Mouse (Mus musculus) CD8-positive naive resting alpha-beta T cell, adult 2 months (primary cell): Measurements from ENCODE around the gene Elane.

Experiments used
- DNase-seq, 2 experiments: peaks; one replicate each; pipeline ENCODE4 v3.0.0; 2022; ENCODE audit warnings: low read depth in 2 of 2, low spot score in 2 of 2

Elane gene

GRCm38 (mm10) chr10:79914131-79914947 lies 28.3 kb downstream of the Elane start:
- no peak for DNase-seq

GRCm38 (mm10) chr10:79914948-79915596 lies 29.0 kb downstream of the Elane start:
- no peak for DNase-seq

GRCm38 (mm10) chr10:79916081-79916480 lies 30.0 kb downstream of the Elane start:
- no peak for DNase-seq

GRCm38 (mm10) chr10:79916808-79917531 lies 30.9 kb downstream of the Elane start, which contains the start of gene Kiss1r:
TSS of gene Kiss1r (plus strand) at chr10:79916971.
- peak in 1 of 2 experiments; percentile 70 for DNase-seq

- DNase-seq, result no peak
Measured at GRCm38 (mm10) chr10:79917532-79918100, 31.6 kb downstream of the Elane start.

- no peak for DNase-seq
Measured at GRCm38 (mm10) chr10:79918231-79919078, 32.4 kb downstream of the Elane start.

- DNase-seq, result no peak
Measured at GRCm38 (mm10) chr10:79919251-79919849, 33.3 kb downstream of the Elane start.

- no peak for DNase-seq
Measured at GRCm38 (mm10) chr10:79920056-79920890, 34.2 kb downstream of the Elane start.

- no peak for DNase-seq
Measured at GRCm38 (mm10) chr10:79920958-79921535, 35.0 kb downstream of the Elane start, which contains the start of gene R3hdm4. TSS of gene R3hdm4 (minus strand) at chr10:79921208.

- no peak for DNase-seq
Measured at GRCm38 (mm10) chr10:79921572-79921971, 35.5 kb downstream of the Elane start.

- DNase-seq, result peak; percentile 95
Measured at GRCm38 (mm10) chr10:79924998-79925784, 39.1 kb downstream of the Elane start.

- DNase-seq, result peak in 1 of 2 experiments; percentile 31
Measured at GRCm38 (mm10) chr10:79925785-79926490, 39.9 kb downstream of the Elane start.

- peak; percentile 78 to 87 for DNase-seq
Measured at GRCm38 (mm10) chr10:79926491-79927323, 40.7 kb downstream of the Elane start, which contains the start of gene Arid3a. TSS of gene Arid3a (plus strand) at chr10:79927043.

- peak in 1 of 2 experiments; percentile 55 for DNase-seq
Measured at GRCm38 (mm10) chr10:79927324-79928029, 41.4 kb downstream of the Elane start.

- DNase-seq, result no peak
Measured at GRCm38 (mm10) chr10:79928030-79928694, 42.1 kb downstream of the Elane start.
